Comparison of ENCODE assay signal across 8 mouse cellular contexts in the genomic region with DNA sequence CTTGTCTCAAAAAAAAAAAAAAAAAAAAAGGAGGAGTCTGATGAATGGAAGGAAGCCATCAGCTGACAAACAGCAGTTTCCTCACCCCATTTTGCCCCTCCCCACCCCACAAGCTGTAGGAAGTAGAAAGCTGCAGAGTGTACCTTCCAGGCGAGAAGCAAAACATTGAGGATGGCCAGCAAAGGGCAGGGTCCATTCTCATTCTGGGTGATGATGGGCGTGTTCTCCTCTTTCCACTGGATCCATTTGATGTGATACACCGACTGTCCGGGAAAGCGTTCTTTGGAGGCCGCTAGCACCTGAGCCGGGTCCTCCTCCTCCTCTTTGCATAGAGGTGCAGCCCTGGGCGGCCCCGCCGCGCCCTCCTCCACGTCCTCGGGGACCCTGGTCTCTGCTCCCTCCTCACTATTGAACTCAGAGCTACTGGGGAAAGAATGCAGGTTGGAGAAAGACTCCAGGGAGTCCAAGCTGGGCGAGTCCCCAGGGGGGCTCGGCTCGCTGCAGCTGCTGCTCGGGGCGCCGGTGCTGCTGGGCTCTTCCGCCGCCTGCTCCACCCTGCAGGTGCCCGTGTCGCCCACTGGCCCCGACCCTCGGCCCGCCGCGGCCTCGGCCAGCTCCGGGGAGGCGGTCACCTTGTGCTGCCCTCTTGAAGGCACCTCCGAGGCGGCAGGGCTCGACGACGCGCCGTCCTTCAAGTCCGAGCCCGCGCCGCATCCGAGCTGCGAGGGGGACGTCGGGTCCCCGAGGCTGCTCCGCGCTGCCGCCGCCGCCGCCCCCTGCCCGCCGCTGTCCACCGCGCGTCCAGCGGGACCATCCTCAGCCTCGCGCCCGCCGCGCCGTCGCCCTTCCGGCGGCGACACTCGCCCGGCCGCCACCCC. TPM values are rescaled to one million over a fixed set of nuclear protein-coding genes. Genes with fewer than 3 reads are reported as not detected.
DNase-seq lines count a peak whose midpoint lies in the region; ATAC-seq and TF ChIP-seq lines count a peak whose summit lies in the region.

Gene Gm10642, plus strand, starts transcription at position 122 of the 878 bp plus-strand sequence.

- H3K9ac ChIP-seq in heart, embryonic 15.5 days, result peak within 1 kb of the TSS; percentile 94
- peak within 1 kb of the TSS; percentile 77 for H3K9ac ChIP-seq in liver, embryonic 14.5 days (replicated peaks)
- peak within 1 kb of the TSS; percentile 90 for H3K9ac ChIP-seq in neural tube, embryonic 12.5 days
- H3K9ac ChIP-seq in stomach, postnatal 0 days (ENCODE audit: low read length), result peak within 1 kb of the TSS; percentile 93

- peak; percentile 64 for ATAC-seq in erythroid progenitor cell, adult 5-6 weeks (replicated peaks; ENCODE audit: low FRiP score, poor library complexity, severe bottlenecking)
- ATAC-seq in heart, embryonic 15.5 days (replicated peaks; ENCODE audit: insufficient number of reproducible peaks, insufficient read depth, low FRiP score, low read depth), result peak; percentile 53
- peak; percentile 30 for ATAC-seq in liver, embryonic 14.5 days (ENCODE audit: insufficient read depth)
- peak; percentile 75 for ATAC-seq in neural tube, embryonic 12.5 days (ENCODE audit: low FRiP score, low read depth)
- ATAC-seq in stomach, postnatal 0 days (ENCODE audit: low FRiP score, low TSS enrichment), result peak; percentile 36

- peaks cover 21% of the 10 kb centered on the region for H3K4me1 ChIP-seq in heart, embryonic 15.5 days (replicated peaks)
- H3K4me1 ChIP-seq in liver, embryonic 14.5 days (replicated peaks; ENCODE audit: control insufficient read depth in 2 of 2, insufficient read depth in 2 of 2, low read length in 1 of 2), result peaks cover 16 to 33% of the 10 kb centered on the region in 2 experiments
- H3K4me1 ChIP-seq in neural tube, embryonic 12.5 days, result peaks cover 17% of the 10 kb centered on the region
- H3K4me1 ChIP-seq in stomach, postnatal 0 days (replicated peaks; ENCODE audit: control insufficient read depth, insufficient read depth), result no peaks in the 10 kb centered on the region

- TF ChIP-seq POLR2A in brain, embryonic 14.5 days (IDR thresholded peaks at IDR 0.05; ENCODE audit: borderline replicate concordance, extremely low read depth, insufficient read depth, insufficient read length, poor library complexity, severe bottlenecking), result no peak

- no peak for TF ChIP-seq CTCF in brain, embryonic 14.5 days (IDR thresholded peaks at IDR 0.05; ENCODE audit: borderline replicate concordance, extremely low read depth, insufficient read depth, insufficient read length)
- TF ChIP-seq CTCF in liver, embryonic 14.5 days (IDR thresholded peaks at IDR 0.05; ENCODE audit: low read depth), result no peak
- no peak for TF ChIP-seq CTCF in stomach, postnatal 0 days (IDR thresholded peaks at IDR 0.05; ENCODE audit: low read depth)

- no peak for TF ChIP-seq EP300 in liver, embryonic 14.5 days (IDR thresholded peaks at IDR 0.05; ENCODE audit: low read depth)
- TF ChIP-seq EP300 in stomach, postnatal 0 days (optimal IDR thresholded peaks at IDR 0.05), result no peak

- peak within 1 kb of the TSS; percentile 81 for H3K4me2 ChIP-seq in heart, embryonic 15.5 days
- peak within 1 kb of the TSS; percentile 86 for H3K4me2 ChIP-seq in liver, embryonic 14.5 days (ENCODE audit: low read depth)
- H3K4me2 ChIP-seq in neural tube, embryonic 12.5 days (replicated peaks), result peak within 1 kb of the TSS; percentile 80
- H3K4me2 ChIP-seq in stomach, postnatal 0 days (replicated peaks; ENCODE audit: low read depth), result peak within 1 kb of the TSS; percentile 88

- peak; percentile 32 to 67 for DNase-seq in CD8-positive naive resting alpha-beta T cell, adult 2 months (ENCODE audit: low read depth in 2 of 2, low spot score in 2 of 2)
- peak; percentile 76 for DNase-seq in brain, embryonic 14.5 days (ENCODE audit: low read depth)
- peak; percentile 78 for DNase-seq in kidney, postnatal 14 days
- peak in 1 of 3 experiments; percentile 70 for DNase-seq in liver, embryonic 14.5 days (ENCODE audit: low read depth in 3 of 3, low spot score in 3 of 3)
- DNase-seq in stomach, postnatal 0 days (ENCODE audit: low spot score), result peak; percentile 61

- H3K36me3 ChIP-seq in heart, embryonic 15.5 days, result no peaks in the 10 kb centered on the region
- H3K36me3 ChIP-seq in liver, embryonic 14.5 days (replicated peaks; ENCODE audit: control insufficient read depth, insufficient read depth, low read depth), result peaks cover 9% of the 10 kb centered on the region
- no peaks in the 10 kb centered on the region for H3K36me3 ChIP-seq in neural tube, embryonic 12.5 days
- H3K36me3 ChIP-seq in stomach, postnatal 0 days (ENCODE audit: control insufficient read depth, insufficient read depth, low read length), result no peaks in the 10 kb centered on the region

- peak within 1 kb of the TSS; percentile 98 for H3K4me3 ChIP-seq in heart, embryonic 15.5 days
- peak within 1 kb of the TSS; percentile 71 to 100 for H3K4me3 ChIP-seq in liver, embryonic 14.5 days (ENCODE audit: insufficient read depth in 1 of 2, low read depth in 2 of 2, low read length in 2 of 2)
- H3K4me3 ChIP-seq in neural tube, embryonic 12.5 days, result peak within 1 kb of the TSS; percentile 92
- peak within 1 kb of the TSS; percentile 91 for H3K4me3 ChIP-seq in stomach, postnatal 0 days (ENCODE audit: low read depth, low read length)

- H3K27ac ChIP-seq in heart, embryonic 15.5 days, result peak within 1 kb of the TSS; percentile 95
- peak within 1 kb of the TSS; percentile 81 for H3K27ac ChIP-seq in liver, embryonic 14.5 days
- H3K27ac ChIP-seq in neural tube, embryonic 12.5 days, result peak within 1 kb of the TSS; percentile 95
- peak within 1 kb of the TSS; percentile 96 for H3K27ac ChIP-seq in stomach, postnatal 0 days (replicated peaks)

- no peaks in the 10 kb centered on the region for H3K27me3 ChIP-seq in heart, embryonic 15.5 days
- H3K27me3 ChIP-seq in liver, embryonic 14.5 days (ENCODE audit: control insufficient read depth, insufficient read depth, low read length), result no peaks in the 10 kb centered on the region
- no peaks in the 10 kb centered on the region for H3K27me3 ChIP-seq in neural tube, embryonic 12.5 days (replicated peaks)
- no peaks in the 10 kb centered on the region for H3K27me3 ChIP-seq in stomach, postnatal 0 days (ENCODE audit: control insufficient read depth, insufficient read depth, low read length)

- no peaks in the 10 kb centered on the region for H3K9me3 ChIP-seq in heart, embryonic 15.5 days (replicated peaks)
- no peaks in the 10 kb centered on the region for H3K9me3 ChIP-seq in liver, embryonic 14.5 days (ENCODE audit: control insufficient read depth, low read length)
- H3K9me3 ChIP-seq in neural tube, embryonic 12.5 days, result no peaks in the 10 kb centered on the region
- no peaks in the 10 kb centered on the region for H3K9me3 ChIP-seq in stomach, postnatal 0 days (ENCODE audit: control insufficient read depth, low read length)

- under 1% methylated on average over 72 of the region's 72 CpGs for WGBS in heart, embryonic 15.5 days
- WGBS in liver, embryonic 14.5 days (ENCODE audit: insufficient replicate concordance), result under 1% methylated on average over 70 of the region's 72 CpGs
- under 1% methylated on average over 72 of the region's 72 CpGs for WGBS in neural tube, embryonic 12.5 days
- WGBS in stomach, postnatal 0 days, result under 1% methylated on average over 57 of the region's 72 CpGs

RNA-seq across cellular contexts. Expression of gene Gm10642, which starts in this region (rescaled TPM):
- 0.50 and 0.90 TPM in 2 replicates for polyA plus RNA-seq in brain, embryonic 14.5 days (2012; rRNA removed)
- 1.8 and 5.4 TPM in 2 replicates for total RNA-seq in erythroid progenitor cell, adult 5-6 weeks (2015; ENCODE audit: low replicate concordance)
- total RNA-seq in erythroid progenitor cell, adult 5-6 weeks (2017; ENCODE audit: low replicate concordance), result 4.1 and 16.4 TPM in 2 replicates
- polyA plus RNA-seq in heart, embryonic 15.5 days (2015; fragmentation: Nextera tagmentation; extraction: Ambion mirVana), result 0.36 and 0.45 TPM in 2 replicates
- 0.47 and 0.50 TPM in 2 replicates for polyA plus RNA-seq in liver, embryonic 14.5 days (2012; rRNA removed)
- 0.66 and 0.86 TPM in 2 replicates for polyA plus RNA-seq in liver, embryonic 14.5 days (2014; fragmentation: Nextera tagmentation; extraction: Ambion mirVana)
- 0.84 and 0.98 TPM in 2 replicates for polyA plus RNA-seq in neural tube, embryonic 12.5 days (2016; fragmentation: Nextera tagmentation; extraction: Ambion mirVana)
- polyA plus RNA-seq in stomach, postnatal 0 days (2015; fragmentation: Nextera tagmentation; extraction: Ambion mirVana), result 2.0 and 2.6 TPM in 2 replicates

Comparison
In these comparisons a context has a peak if more than half of its experiments do, and no peak if none do; other contexts are left out.
1. Peak in DNase-seq in brain, embryonic 14.5 days; RNA of the gene not detected or under 1 TPM.
2. Peak in ATAC-seq, H3K4me3 ChIP-seq, H3K27ac ChIP-seq, H3K9ac ChIP-seq and H3K4me2 ChIP-seq in heart, embryonic 15.5 days; RNA of the gene not detected or under 1 TPM.
3. Peak in ATAC-seq, H3K4me3 ChIP-seq, H3K27ac ChIP-seq, H3K9ac ChIP-seq and H3K4me2 ChIP-seq in liver, embryonic 14.5 days; RNA of the gene not detected or under 1 TPM.
4. Peak in ATAC-seq, H3K4me3 ChIP-seq, H3K27ac ChIP-seq, H3K9ac ChIP-seq and H3K4me2 ChIP-seq in neural tube, embryonic 12.5 days; RNA of the gene not detected or under 1 TPM.